Mouse (Mus musculus) retina, postnatal 7 days (tissue): Measurements from ENCODE around the gene Cdk2.
A peak's percentile ranks its signal among the peaks of the same experiment; 100 is the strongest.

Experiments
- DNase-seq: peaks from one replicate; pipeline ENCODE4 v3.0.0-alpha.2; 2012; ENCODE audit warnings: low read depth, low spot score

The Cdk2 gene

DNA sequence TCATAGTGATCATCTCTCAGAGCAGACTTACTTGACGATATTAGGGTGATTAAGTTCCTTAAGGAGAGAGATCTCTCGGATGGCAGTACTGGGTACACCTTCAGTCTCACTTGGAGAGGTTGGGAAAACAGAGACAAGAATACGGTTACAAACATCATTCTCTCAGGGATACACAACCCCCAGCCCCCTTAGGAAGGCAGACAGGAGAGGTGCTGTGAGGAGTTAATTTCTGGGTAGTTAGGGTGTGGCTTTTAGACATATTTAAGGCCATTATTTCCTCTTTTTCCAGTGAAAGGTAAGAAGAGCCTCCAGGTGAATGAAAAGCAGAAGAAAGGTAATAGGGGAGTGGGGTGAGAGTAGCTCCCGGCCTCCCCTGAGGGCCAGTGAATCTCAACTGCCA is 936 bp downstream of the Cdk2 start, which contains the start of gene Pmel:
TSS of gene Pmel (plus strand) at position 301 of the 400 bp plus-strand sequence.
- DNase-seq: no peak

DNA sequence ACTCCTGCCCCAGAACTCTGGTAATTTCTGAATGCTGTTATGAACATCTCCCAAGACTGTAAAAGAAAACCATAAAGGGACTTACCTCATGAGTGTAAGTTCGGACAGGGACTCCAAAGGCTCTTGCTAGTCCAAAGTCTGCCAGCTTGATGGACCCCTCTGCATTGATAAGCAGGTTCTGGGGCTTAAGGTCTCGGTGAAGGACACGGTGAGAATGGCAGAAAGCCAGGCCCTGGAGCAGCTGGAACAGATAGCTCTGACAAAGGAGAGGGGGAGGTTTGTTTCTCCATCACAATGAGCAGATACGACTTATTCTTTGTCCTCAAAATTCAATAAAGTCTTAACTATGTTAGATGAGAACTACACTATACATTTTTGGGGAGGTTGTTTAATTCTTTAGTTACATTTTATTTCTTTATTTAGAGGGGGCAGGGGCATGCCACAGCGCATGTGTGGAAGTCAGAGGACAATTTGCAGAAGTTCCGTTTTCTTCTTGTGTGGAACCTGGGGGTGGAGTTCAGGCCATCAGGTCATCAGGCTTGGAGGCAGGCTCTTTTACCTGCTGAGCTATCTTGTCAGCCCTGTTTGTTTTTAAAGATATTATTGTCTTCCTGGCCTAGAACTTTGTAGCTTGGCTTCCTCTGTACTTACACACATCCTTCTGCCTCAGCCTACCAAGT is 2.4 kb downstream of the Cdk2 start:
- no peak for DNase-seq

DNA sequence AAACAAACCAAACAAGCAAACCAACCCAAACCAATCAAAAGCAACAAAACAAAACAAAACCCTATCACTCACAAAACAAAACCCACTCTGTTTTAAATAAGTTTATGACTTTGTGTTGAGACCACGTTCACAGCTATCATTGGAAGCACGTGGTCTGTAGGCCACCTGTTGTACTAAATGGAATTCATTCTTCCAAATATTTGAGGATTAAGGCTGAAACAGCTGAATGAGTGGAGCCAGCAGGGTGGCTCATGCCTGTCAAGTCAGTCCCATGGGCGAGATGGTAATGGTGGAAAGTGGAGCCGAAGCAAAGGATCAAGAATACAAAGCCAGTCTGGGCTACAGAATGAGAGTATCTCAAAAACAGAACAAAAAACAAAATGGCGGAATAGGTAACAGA is 4.1 kb downstream of the Cdk2 start:
- no peak for DNase-seq

DNA sequence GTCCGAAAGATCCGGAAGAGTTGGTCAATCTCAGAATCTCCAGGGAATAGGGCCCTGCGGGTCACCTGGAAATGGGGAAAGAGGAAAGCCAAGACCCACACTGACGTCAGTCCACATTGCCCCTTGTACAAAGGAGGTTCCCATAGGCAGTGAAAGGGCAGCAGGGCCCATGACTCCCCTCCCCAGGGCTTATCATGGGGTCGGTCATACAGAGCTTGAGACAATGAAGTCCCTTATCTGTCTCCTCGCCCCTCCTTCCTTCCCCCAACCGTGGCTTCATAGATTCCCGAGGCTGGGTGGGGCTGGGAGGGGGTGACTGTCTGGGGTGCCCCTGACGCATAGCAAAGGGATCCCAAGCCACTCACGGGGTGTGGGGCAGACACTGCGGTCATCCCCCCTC is 5.2 kb downstream of the Cdk2 start:
- DNase-seq: no peak

DNA sequence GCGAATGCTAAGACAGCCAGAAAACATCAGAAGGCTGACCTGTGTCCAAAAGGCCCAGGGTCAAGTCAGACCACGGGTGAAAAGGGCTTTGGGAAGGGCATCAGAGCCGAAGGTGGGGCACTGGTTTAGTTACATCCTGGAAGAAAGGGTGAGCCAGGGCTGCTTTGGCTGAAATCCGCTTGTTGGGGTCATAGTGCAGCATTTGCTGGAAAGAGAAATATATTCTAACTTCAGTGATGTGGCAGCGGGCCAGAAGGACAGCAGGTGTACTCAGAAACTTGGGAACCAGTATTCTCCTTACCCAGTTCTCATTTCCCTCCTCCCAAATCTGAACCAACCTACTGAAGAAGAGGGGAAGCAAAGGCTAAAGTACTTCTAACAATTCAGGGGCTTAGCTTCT is 5.8 kb downstream of the Cdk2 start:
- no peak for DNase-seq

DNA sequence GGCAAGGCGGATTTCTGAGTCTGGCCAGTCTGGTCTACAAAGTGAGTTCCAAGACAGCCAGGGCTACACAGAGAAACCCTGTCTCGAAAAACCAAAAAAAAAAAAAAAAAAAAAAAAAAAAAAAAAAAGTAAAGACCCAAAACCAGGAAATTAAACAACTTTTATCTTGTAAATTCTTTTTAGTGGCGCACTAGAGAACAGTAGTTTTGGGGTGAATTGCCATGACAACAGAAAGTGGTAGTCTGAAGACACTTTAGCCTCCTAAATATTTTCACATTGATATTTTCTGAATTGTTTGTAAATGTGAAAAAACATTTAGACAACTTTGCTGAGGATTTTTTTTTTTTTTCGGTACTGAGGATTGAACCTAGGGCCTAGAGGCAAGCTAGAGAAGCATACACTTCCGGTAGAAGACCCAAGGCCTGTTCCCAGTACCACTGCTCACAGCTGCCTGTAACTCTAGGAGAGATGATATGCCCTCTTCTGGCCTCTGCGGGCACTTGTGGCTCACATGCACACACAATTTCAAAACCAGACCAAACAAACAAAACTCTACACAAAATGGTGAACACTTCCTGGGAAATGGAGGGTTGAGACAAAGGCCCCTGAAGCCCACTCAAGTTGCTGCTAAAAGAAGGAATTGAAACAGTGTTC is 7.6 kb downstream of the Cdk2 start:
- no peak for DNase-seq

DNA sequence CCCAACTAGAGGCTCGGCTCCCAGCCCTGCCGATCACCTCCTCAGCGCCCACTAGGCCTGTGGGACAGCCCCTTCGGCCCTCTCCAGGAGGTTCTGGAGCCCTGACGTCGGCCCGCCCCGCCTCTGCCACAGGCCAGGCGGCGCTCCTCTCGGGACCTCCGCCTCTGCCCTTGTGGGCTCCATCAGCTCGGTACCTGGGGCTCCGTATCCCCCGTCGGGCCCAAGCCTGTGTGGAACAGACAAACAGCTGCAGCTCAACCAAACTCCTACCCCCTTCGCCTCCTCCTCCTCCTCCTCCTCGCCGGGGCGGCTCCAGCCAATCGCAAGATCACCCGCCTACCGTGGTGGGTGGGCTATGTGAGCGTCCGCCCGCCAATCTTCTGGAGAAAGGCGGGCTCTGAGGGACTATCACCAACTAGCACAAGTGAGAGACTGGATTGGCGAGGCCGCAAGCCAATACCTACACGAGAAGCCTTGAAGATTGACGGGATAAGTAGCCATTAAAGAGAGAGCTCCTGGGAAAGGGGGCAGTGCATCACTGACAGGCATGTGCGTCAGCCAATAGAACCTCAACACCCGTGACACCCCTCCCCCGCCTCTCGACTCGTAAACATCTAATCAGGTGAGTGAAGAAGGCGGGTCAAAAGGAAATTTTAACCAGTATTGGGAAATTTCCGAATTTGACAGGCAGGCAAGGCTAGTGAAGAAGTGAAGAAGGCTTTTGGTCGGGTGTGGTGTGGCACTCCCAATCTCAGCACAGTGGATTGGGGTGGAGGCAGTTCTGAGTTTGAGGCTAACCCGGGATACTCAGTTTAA is 8.6 kb downstream of the Cdk2 start, which contains the start of gene Rab5b:
TSS of gene Rab5b (minus strand) at position 273 of the 816 bp plus-strand sequence.
- peak; percentile 98 for DNase-seq

DNA sequence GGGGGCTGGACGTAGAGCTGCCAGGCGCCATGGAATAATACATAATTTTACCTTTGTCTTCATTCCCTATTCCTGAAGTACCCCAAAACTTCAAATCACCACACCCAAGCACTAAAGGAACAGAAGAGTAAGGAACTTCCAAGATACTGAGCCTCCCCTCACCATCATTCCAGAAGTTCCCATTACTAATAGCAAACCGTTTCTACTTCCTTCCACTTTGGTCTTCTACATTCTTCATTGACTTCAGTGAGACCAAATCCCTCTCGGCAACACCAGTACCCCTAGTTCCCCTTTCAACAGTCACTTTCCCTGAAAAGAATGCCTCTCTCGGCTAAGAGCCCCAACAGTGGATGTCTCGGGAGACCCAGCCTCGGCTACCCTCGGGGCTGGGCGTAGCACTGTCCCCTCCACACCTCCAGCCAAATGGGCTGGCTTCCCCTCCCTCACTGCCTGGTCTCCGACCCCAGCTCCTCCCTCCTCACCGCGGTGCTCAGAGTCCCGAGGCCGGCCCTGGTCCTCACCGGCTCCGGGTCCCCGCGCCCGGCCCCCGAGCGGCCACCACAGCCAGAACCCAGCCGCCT is 9.3 kb downstream of the Cdk2 start:
- no peak for DNase-seq

DNA sequence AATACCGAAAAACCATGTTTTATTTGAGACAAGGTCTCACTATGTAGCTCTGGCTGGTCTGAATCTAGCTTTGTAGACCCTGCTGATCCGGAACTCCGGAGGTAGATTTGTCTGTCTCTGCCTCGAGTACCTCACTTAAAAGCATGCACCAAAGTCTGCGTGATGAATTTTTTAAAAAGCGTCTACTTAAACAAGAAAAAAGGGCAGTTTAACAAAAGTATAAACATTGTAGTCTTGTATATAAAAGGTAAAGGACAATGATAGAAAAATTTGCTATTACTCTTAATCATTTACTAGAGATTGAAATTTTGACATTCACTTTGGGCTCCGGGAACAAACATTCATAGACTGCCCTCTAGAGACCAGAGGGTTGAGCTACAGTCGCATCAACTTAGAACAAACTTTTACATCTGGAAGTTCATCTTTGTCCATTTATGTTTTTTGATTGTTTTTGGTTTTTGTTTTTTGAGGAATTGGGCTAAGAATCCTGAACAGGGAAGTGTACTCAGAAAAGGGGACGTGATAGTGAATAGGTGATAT is 30.3 kb downstream of the Cdk2 start:
- DNase-seq: no peak

DNA sequence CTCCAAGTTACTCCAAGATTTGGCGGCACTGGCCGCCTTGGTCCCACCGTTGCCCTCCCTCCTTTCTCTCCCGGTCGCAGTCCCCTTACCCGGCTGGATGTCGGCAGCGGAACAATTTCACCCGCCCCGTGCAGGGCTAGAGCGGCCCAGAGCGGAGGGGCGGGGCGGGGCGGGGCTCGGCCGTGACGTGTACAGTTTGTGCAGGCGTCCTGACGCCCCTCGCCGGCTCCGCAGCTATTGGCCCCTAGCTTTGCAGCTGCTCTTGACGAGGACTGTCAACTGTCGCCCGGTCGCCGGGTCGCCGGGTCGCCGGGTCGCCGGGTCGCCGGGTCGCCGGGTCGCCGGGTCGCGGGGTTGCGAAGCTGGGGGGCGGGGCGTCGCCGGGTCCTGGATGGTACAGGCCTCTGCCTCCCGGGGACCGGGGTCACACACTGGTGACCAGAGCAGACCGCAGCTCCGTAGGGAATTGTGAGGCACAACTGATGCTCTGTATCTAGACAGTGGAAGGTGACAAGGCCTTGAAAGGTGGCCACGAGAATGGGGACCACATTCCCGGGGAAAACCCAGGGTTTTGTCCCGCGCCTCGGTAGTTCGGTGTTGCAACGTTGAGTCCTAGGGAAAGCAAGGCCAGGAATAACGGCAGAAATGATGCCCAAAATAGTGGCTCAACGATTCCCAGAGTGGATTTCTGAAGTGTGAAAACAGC is 30.9 kb downstream of the Cdk2 start, which contains the start of gene Suox:
TSS of gene Suox (minus strand) at position 311 of the 706 bp plus-strand sequence.
- DNase-seq: peak; percentile 54

DNA sequence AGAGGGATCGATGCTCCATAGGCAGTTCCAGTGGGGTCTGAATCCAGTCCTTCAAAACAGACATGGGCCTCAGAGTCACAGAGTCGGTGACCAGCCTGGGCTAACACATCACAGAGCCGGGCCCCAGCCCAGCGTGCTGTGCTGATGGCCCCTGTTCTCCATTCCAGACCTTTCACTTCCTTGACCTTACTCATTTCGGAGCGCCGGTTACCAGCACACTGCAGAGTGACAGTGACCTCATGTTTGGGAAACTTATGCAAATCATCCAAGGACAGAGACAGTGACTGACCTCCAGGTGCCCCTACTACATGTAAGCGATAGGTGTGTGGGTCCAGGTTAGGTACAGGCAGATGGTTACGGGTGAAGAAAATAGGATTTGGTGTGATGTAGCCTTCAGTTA is 33.7 kb downstream of the Cdk2 start:
- DNase-seq: no peak

DNA sequence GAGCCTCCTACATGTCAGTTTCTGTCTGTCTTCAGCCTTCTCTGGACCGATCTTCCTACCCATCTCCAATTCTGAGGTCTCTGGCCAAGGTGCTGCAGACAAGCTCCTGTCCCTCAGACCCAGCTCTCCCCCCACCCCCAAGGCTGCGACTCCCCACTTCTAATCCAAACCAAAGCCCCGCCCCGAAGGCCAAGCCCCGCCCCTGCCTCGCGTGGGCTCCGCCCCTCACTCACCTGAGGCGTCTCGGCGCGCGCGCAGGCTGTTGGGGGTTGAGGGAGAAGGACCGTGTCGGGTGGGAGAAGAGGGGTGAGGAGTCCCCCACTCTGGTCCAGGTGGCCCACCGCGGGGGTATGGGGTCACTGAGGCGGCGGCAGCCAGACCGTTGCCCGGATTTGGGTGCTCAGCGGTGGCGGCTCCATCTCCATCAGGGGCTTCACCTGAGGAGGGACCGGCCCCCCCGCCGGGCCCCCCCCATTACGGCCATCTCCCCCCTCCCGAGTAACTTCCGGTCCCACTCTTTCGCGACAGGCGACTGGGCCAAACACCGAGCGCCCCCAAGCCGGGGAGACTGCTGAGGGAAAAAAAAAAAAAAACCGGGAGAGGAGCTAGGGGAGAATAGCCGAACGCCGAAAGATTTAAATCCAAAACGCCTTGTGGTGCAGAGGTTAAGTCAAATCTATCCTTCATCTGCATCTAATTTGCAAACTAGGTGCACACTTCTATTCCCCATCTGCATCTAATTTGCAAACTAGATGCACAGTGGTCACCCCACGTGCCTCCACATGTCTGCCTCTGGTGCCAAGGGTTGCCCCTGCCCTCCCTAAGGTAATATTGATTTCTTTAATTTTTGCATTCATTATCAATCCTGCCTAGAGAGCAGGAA is 35.8 kb downstream of the Cdk2 start:
- DNase-seq: no peak

DNA sequence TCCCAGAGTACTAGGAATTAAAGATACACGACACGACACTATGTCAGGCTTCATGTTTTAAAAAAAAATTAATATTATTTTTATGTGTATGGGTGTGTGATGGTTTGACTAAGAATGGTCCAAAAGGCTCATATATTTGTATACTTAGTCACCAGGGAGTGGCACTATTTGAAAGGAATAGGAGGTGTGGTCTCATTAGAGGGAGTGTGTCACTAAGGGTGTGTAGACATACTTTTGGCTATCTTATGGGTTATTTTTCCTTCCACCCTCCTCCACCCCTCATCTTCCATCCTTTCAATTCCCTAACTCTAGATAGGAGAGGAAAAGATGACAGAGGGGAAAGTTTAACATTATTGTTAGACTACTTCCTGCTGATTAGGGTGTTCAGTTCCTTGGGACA is 39.0 kb downstream of the Cdk2 start:
- DNase-seq: no peak

DNA sequence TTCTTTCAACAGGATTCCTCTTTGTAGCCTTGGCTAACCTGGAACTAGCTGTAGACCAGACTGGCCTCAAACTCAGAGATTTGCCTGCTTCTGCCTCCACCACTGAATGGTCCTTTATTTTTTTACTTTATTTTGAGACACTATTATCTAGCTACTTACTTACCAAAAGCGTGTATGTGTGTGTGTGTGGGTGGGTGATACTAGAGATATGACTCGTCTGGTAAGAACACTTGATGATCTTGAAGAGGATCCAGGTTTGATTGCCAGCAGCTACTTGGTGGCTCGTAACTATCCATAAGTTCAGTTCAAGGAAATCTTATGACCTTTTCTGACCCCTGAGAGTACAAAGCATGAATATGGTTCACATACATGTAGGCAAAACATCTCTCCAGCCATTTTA is 39.5 kb downstream of the Cdk2 start:
- no peak for DNase-seq

DNA sequence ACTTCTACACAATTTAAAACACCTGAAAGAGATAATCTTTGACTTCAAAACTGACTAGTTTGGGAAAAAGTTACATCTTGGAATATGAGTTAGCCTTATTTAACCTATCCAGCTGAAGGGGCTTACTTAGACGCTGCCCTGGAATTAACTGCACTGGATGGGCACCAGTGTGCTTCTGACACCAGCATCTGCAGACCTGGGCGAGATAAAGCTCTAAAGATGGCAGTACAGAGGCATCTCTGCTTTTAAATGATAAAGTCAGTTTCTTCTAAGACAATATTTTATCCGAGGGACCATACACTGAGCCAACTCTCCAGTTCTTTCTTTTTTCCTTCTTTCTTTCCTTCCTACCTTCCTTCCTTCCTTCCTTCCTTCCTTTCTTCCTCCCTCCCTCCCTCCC is 40.0 kb downstream of the Cdk2 start:
- DNase-seq: no peak

DNA sequence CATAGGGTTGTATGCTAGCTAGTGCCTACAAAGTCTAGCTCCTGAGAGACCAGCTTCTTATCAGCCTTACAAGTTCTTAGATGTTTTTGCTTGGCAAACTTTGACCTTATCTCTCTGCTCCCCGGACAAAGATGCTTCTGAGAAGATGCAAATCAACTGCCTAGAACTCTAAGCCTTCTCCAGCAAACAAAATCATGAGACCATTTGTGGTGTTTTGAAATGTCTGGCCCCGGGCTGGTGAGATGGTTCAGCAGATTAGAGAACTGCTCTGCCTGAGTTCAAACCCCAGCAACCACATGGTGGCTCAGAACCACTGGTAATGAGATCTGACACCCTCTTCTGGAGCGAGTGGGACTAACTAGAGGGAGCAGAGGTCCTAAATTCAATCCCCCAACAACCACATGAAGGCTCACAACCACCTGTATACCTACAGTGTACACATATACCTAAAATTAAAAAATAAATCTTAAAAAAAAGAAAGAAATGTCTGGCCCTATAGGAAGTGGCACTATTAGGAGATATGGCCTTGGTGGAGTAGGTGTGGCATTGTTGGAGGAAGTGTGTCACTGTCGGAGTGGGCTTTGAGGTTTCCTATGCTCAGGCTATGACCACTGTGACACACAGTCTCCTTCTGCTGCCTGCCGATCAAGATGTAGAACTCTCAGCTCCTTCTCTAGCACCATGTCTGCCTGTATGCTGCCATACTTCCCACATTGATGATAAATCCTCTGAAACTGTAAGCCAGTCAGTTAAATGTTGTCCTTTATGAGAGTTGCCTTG is 41.2 kb downstream of the Cdk2 start:
- DNase-seq: no peak

DNA sequence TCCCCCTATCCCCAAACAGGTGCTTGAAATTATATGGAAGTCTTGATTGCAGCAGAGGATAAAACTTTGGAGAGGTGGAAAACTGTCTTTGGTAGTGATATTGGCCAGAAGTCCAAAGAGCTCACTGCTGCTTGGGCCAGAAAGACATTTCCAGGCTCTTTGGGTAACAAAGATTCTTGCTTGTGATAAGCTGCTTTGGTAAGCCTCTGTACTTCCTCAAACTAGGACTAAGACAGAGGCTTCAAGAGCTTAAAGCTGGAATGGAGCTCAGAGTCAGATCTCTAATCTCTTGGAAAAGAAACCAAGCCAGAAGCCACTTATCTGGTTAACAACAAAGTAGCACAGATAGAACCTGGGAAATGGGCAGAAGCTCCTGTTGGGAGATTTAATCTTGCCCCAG is 42.4 kb downstream of the Cdk2 start:
- DNase-seq: no peak

DNA sequence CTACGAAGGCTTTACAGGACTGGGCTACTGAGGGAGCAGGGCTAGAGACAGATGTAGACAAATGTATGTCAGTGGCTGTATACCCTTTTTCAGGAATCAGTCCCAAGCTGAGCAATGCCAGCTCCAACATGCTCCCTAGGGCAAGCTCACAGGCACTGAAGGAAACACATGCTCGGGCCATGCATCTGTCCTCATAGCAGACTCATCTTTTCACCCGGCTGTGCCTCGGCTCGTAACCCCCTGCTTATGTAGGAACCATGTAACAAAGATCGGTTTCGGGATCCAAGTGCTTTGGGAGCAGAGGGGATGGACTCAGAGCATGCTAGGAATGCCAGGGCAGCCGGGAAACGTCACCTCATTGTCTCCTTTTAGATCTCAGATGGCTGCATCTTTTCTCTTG is 45.3 kb downstream of the Cdk2 start:
- no peak for DNase-seq

DNA sequence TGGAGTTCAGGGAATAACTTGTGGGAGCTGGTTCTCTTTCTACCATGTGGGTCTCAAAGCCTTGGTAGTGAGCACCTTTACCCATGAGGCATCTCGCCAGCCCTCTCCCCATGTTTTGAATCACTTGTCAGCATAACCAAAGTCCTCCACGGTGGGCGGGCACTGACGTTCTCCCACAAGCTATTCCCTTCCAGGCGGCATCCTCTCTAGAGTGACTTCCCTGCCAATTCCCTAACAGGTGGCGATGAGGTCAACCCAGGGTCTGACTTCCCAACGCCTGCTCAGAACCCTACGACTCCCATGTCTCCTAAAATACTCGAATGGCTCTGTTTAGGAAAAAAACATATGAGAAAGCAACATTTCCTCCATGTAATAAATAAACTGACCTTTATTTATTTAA is 47.0 kb downstream of the Cdk2 start:
- DNase-seq: no peak
